Mouse (Mus musculus) lung, embryonic 16.5 days (tissue): Measurements from ENCODE around the gene Helz. TPM values are rescaled to one million over a fixed set of nuclear protein-coding genes. Genes with fewer than 3 reads are reported as not detected.

Experiments used
- ATAC-seq: fragments of 200-750 bp; cut with Nextera tagmentation; 2 replicates; pipeline ENCODE4 v1.8.0; 2017; ENCODE audit warnings: low read depth, mild to moderate bottlenecking, moderate library complexity
- H3K27ac ChIP-seq: fragments of 300-500 bp; sonication (generic); 2 replicates; pipeline ENCODE4 v1.5.1; 2014; ENCODE audit warnings: mild to moderate bottlenecking, control low read depth, low read length
- H3K27me3 ChIP-seq: fragments of 300-500 bp; sonication (generic); 2 replicates; pipeline ENCODE4 v1.6.1; 2014; ENCODE audit warnings: low read depth, low read length, mixed read lengths; ENCODE audit not compliant: control insufficient read depth, insufficient read depth
- H3K36me3 ChIP-seq: fragments of 300-500 bp; sonication (generic); 2 replicates; pipeline ENCODE4 v1.6.1; 2014; ENCODE audit warnings: low read length; ENCODE audit not compliant: control insufficient read depth, insufficient read depth
- H3K4me1 ChIP-seq: fragments of 300-500 bp; sonication (generic); replicated peaks from 2 replicates; pipeline ENCODE4 v1.6.1; 2014; ENCODE audit warnings: low read length, mixed read lengths; ENCODE audit not compliant: control insufficient read depth, insufficient read depth
- H3K4me2 ChIP-seq: fragments of 300-500 bp; sonication (generic); 2 replicates; pipeline ENCODE4 v1.6.1; 2014; ENCODE audit warnings: low read depth, low read length, control low read depth
- H3K4me3 ChIP-seq: fragments of 300-500 bp; sonication (generic); 2 replicates; pipeline ENCODE4 v1.5.1; 2014; ENCODE audit warnings: mild to moderate bottlenecking, low read length, control low read depth
- H3K9ac ChIP-seq: fragments of 300-500 bp; sonication (generic); 2 replicates; pipeline ENCODE4 v1.6.1; 2014; ENCODE audit warnings: low read length, control low read depth
- H3K9me3 ChIP-seq: fragments of 300-500 bp; sonication (generic); 2 replicates; pipeline ENCODE4 v1.6.1; 2016; ENCODE audit warnings: low read length; ENCODE audit not compliant: control insufficient read depth
- WGBS: fragments of 180-500 bp; shearing (Covaris S2); extraction: QIAGEN DNeasy Blood & Tissue Kit; methylation state at CpG from one replicate; pipeline ENCODE4 v1.1.7; 2014; 5-methylcytosine and 5-hydroxymethylcytosine counted together
- polyA plus RNA-seq: library from polyadenylated mRNA; unstranded; fragments of >200 nt; fragmentation: Nextera tagmentation; extraction: Ambion mirVana; gene quantifications from 2 replicates; pipeline ENCODE4 v1.2.1, GENCODE M21; 2015

Gene Helz
- polyA plus RNA-seq, 1 experiment from 2014 or later: 21.3 TPM

DNA sequence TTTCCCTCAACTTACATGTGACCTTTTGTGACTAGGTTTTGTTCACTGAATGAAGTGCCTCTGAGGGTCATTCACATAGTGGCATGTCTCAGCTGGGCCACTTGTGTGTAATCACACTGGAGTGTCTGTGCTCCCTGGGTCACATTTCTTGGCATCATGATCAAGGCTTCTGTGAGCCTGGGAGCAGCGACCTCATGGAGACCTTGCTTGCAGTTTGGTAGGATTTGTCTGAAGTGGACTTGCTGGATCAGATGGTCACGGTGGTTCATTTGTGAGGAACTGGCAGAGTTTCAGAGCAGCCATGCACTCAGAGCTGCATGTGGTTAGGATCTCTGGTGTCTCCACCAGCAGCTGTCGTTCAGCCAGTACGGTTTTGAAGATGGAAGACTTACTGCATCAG lies 100.9 kb downstream of the Helz start:
- H3K4me2 ChIP-seq: no peak overlapping the region
- peaks cover 16% of the 10 kb centered on the region for H3K36me3 ChIP-seq
- 48% methylated on average over 4 of the region's 4 CpGs for WGBS
- no peak overlapping the region for H3K9ac ChIP-seq
- H3K27me3 ChIP-seq: no peaks in the 10 kb centered on the region
- H3K4me3 ChIP-seq: no peak overlapping the region
- H3K4me1 ChIP-seq: peaks cover 21% of the 10 kb centered on the region; the same call in 1 of the 2 replicates
- H3K9me3 ChIP-seq: no peaks in the 10 kb centered on the region
- peak; percentile 51 for ATAC-seq
- no peak overlapping the region for H3K27ac ChIP-seq

DNA sequence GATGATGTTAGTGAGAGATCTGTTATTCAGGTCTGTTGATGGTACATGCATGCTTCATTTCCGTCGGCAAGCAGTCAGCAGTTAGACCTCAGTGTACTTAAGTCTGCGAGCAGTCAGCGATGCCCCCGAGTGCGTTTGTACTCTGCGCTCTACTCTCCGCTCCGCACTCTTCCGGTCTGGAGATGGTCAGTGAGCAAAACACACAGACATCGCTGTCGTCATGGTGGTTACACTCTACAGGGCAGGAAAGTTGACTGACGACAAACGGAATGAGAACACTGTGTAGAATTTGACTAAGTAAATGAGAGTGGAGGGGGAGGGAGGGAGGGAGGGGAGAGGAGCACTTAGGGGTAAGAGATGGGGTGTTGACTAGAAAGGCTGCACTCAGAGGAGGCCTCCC lies 101.7 kb downstream of the Helz start:
- Histone ChIP-seq H3K4me3 (no peak overlapping the region), H3K36me3 (peaks cover 12% of the 10 kb centered on the region), H3K9me3 (no peaks in the 10 kb centered on the region), H3K27me3 (no peaks in the 10 kb centered on the region), H3K4me2 (no peak overlapping the region), H3K9ac (no peak overlapping the region), H3K4me1 (peaks cover 21% of the 10 kb centered on the region; the same call in 1 of the 2 replicates), H3K27ac (no peak overlapping the region)
- ATAC-seq: no peak
- WGBS: 79% methylated on average over 14 of the region's 14 CpGs

- Histone ChIP-seq H3K4me3 (no peak overlapping the region), H3K4me2 (no peak overlapping the region), H3K9me3 (no peaks in the 10 kb centered on the region), H3K27ac (no peak overlapping the region), H3K9ac (no peak overlapping the region), H3K36me3 (peaks cover 12% of the 10 kb centered on the region), H3K27me3 (no peaks in the 10 kb centered on the region), H3K4me1 (peaks cover 21% of the 10 kb centered on the region; the same call in 1 of the 2 replicates)
- WGBS: 40% methylated on average over 6 of the region's 6 CpGs
- peak; percentile 69 for ATAC-seq
Measured at GRCm38 (mm10) chr11:107650422-107651051, 102.8 kb downstream of the Helz start.

DNA sequence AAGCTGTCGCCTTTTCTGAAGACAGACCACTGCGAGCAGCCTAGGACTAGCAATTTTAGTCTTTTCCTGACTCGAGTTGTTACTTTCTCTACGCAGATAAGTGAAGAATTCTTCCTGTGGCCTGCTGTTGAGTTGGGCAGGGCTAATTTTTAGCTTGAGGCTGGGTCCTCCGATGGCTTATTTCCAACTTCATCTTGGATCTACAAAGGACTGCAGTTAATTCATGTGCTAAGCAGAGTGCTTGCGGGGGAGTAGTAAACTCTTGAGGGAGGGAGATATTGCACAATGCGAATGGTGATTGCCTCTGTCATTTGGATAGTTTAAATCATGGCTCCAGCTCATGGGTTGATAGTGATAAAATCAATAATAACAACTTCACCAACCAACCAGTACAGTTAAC lies 103.7 kb downstream of the Helz start:
- Histone ChIP-seq H3K27ac (peak overlapping the region; percentile 57), H3K9ac (no peak overlapping the region), H3K27me3 (no peaks in the 10 kb centered on the region), H3K4me2 (no peak overlapping the region), H3K9me3 (no peaks in the 10 kb centered on the region), H3K36me3 (peaks cover 9% of the 10 kb centered on the region), H3K4me3 (no peak overlapping the region), H3K4me1 (peaks cover 21% of the 10 kb centered on the region; the same call in 1 of the 2 replicates)
- ATAC-seq: peak; percentile 29; the same call in 1 of the 2 replicates
- WGBS: 58% methylated on average over 7 of the region's 7 CpGs

- no peak overlapping the region for H3K4me2 ChIP-seq
- 55% methylated on average over 8 of the region's 8 CpGs for WGBS
- no peak overlapping the region for H3K9ac ChIP-seq
- H3K27me3 ChIP-seq: no peaks in the 10 kb centered on the region
- peaks cover 21% of the 10 kb centered on the region; the same call in 1 of the 2 replicates for H3K4me1 ChIP-seq
- H3K4me3 ChIP-seq: no peak overlapping the region
- no peak overlapping the region for H3K27ac ChIP-seq
- H3K36me3 ChIP-seq: peaks cover 9% of the 10 kb centered on the region
- ATAC-seq: no peak
- no peaks in the 10 kb centered on the region for H3K9me3 ChIP-seq
Measured at GRCm38 (mm10) chr11:107652137-107652536, 104.4 kb downstream of the Helz start.

DNA sequence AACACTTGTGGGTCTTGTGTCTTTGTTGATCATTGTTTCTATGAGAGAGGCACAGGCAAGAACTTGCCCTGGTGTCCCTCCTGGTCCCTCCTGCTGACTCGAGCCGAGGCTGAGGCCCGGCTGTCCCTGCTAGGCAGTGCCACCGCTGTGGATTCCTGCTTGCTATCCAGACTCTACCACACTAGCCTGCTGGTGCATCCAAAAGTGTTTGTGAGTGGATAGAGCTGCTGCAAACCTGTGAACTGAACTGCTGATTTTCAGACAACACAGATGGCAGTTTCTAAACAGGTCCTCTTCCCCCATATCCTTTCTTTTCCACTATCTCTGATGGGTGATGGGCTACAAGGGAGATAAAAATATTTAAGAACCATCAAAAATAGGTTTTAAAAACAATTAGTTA lies 107.8 kb downstream of the Helz start:
- ATAC-seq: no peak
- WGBS: 87% methylated on average over 4 of the region's 4 CpGs

DNA sequence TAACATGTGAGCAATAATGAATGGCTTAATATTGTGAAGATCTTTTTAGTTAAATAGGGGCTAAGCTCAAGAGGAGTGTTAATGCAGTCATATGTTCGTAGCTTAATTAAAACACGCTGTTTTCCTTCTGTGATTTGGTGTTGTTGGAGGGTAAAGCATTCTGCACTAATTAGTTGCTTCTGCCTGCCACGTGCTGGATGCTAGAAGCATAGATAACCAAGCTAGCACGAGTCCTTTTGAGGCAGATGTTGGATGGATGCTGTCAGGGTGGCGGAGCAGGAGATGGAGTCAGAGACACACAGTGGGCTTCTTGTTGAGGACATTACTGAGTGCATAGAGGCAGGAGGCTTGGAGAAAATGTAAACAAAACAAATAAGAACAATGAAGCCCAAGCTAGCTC lies 109.4 kb downstream of the Helz start:
- no peak overlapping the region for H3K4me2 ChIP-seq

More for the DNA sequence above, 107.8 kb downstream of the Helz start:
- Histone ChIP-seq H3K4me2 (no peak overlapping the region), H3K9me3 (no peaks in the 10 kb centered on the region), H3K27me3 (no peaks in the 10 kb centered on the region), H3K9ac (no peak overlapping the region), H3K4me3 (no peak overlapping the region), H3K4me1 (peaks cover 11% of the 10 kb centered on the region; the same call in 1 of the 2 replicates), H3K36me3 (no peaks in the 10 kb centered on the region; the same call in 1 of the 2 replicates), H3K27ac (no peak overlapping the region)

DNA sequence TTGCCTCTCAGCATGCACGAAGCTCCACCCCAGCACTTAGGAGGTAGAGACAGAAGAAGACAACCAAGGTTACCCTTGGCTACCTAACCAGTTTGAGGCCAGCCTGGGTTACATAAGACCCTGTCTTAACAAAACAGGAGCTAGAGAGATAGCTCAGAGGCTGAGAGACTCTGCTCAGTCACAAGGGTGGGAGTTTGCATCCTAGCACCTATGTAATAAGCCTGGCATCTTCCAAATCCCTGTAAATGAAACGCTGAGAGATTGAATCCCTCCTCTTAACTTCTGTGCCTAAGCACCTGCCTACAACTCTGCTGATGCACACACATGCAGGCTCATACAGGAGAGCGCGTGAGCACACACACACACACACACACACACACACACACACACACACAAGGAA lies 112.7 kb downstream of the Helz start:
- H3K4me1 ChIP-seq: no peaks in the 10 kb centered on the region
- H3K9me3 ChIP-seq: no peaks in the 10 kb centered on the region
- H3K4me3 ChIP-seq: no peak overlapping the region
- 88% methylated on average over 4 of the region's 4 CpGs for WGBS
- ATAC-seq: no peak
- no peak overlapping the region for H3K9ac ChIP-seq
- H3K4me2 ChIP-seq: no peak overlapping the region
- H3K27me3 ChIP-seq: no peaks in the 10 kb centered on the region
- peaks cover 13% of the 10 kb centered on the region for H3K36me3 ChIP-seq
- no peak overlapping the region for H3K27ac ChIP-seq

More for the DNA sequence above, 109.4 kb downstream of the Helz start:
- no peak overlapping the region for H3K27ac ChIP-seq
- no peaks in the 10 kb centered on the region for H3K9me3 ChIP-seq
- no peaks in the 10 kb centered on the region for H3K36me3 ChIP-seq
- ATAC-seq: no peak
- 82% methylated on average over 5 of the region's 5 CpGs for WGBS
- no peak overlapping the region for H3K9ac ChIP-seq
- no peaks in the 10 kb centered on the region for H3K4me1 ChIP-seq
- H3K4me3 ChIP-seq: no peak overlapping the region
- no peaks in the 10 kb centered on the region for H3K27me3 ChIP-seq

DNA sequence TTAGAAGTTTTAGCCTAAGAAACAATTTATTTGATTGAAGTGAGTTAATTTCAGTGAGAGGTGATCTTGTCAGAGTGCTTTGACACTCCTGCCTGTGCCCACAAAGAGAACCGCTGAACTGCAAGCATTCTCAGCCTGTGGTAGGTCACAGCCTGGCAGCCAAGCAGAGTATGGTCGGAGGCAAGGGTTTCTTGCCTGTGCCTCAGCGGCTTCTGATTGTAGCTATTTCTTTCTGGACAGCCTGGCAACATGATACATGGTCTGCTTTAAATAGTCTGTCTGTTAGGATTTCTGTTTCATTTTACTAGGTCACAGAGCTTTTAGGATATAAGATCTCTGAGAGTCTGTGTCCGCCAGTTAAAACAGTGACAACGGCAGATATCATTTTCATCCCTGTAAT lies 114.9 kb downstream of the Helz start:
- no peak overlapping the region for H3K9ac ChIP-seq
- no peak for ATAC-seq
- no peaks in the 10 kb centered on the region for H3K4me1 ChIP-seq
- no peaks in the 10 kb centered on the region for H3K27me3 ChIP-seq
- peaks cover 18% of the 10 kb centered on the region for H3K36me3 ChIP-seq
- no peak overlapping the region for H3K4me3 ChIP-seq
- no peak overlapping the region for H3K27ac ChIP-seq
- WGBS: 89% methylated on average over 5 of the region's 5 CpGs
- no peak overlapping the region for H3K4me2 ChIP-seq
- H3K9me3 ChIP-seq: no peaks in the 10 kb centered on the region
